Mouse (Mus musculus): ENCODE results near the gene Sirt1. TPM values are rescaled to one million over a fixed set of nuclear protein-coding genes. Genes with fewer than 3 reads are reported as not detected.

Gene Sirt1
- polyA plus RNA-seq (2012; rRNA removed), result 0.26 and 0.38 TPM in 2 replicates

DNA sequence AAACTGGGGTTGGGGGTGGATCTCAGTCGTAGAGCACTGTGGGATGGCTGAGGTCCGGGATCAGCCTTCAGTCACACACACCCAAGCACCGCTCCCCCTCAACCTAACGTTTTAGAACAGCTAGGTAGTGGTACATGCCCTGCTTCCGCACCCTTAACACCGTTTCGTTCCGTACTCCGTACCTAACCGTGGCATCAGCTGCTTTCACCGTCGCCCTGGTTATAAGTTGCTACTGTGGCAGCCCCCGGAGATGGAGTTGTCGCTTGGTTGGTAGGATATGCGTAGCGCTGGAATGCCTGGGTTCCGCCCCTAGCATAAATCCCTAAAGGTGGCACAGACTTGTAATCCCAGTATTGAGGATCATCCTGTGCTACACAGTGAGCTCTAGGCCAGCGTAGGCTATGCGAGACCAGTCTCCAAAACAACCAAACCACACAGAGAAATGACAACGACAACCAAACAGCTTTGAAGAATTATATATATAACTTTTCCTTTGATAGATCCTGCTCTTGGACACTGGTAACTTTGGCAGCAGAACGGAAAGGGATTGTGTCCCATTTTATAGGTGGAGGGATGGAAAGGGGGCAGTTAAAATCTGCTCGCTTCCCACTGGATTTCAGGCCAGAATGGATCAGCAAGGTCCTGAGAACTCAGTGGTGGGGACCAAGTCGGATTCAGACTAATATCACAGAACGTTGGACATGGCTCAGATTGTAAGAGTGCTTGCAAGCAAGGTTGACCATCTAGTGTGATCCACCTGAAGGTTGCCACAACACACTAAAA is at the start of gene Sirt1:
Gene Sirt1 (minus strand): TSS at position 207 of the 783 bp plus-strand sequence.

GRCm38 (mm10) chr10:63429785-63430305 is 48.3 kb upstream of the Sirt1 start, which contains the start of gene Ctnna3:
Gene Ctnna3, plus strand, starts transcription at chr10:63430098.

DNA sequence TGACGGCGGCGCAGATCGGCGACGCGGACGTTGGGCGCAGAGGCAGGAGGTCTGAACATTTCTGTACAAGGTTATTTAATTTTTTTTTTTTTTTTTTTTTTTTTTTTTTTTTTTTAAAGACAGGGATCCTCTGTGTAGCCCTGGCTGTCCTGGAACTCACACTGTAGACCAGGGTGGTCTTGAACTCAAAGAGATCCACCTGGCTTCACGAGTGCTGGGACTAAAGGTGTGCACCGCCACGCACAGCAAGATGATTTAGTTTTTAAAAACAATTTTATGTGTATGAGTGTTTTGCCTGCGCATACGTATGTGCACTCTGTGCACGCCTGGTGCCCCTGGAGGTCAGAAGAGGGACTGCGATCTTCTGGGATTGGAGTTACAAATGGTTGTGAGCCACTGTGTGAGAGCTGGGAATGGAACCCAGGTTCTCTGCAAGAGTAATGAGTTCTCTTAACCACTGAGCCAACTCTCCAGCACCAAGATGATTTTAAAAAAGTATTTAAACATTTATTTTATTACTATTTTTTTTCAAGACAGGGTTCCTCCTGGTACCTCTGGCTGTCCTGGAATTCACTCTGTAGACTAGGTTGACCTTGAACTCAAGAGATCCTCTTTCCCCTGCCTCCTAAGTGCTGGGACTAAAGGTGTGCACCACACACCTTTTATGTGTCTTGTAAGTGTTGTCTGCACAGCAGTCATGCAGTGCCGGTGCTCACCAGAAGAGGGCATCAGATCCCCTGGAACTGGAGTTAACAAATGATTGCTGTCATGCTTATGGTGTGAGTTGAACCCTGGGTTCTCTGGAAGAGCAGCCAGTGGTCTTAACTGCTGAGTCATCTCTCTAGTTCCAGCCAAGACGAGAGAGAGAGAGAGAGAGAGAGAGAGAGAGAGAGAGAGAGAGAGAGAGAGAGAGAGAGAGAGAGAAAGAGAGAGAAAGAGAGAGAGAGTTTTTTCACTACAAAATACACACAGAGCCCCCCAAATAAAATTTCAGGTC is 40.5 kb upstream of the Sirt1 start, which contains the start of gene Gm7075:
Gene Gm7075 (minus strand): TSS at position 51 of the 997 bp plus-strand sequence.

GRCm38 (mm10) chr10:63382372-63383279 is 1.1 kb upstream of the Sirt1 start, which contains the start of gene Dnajc12:
Gene Dnajc12, plus strand, starts transcription at chr10:63382443.

Other genes with a start within 250 kb of the Sirt1 start
- 0.26 and 0.55 TPM in 2 replicates for gene Mypn, start 177.8 kb downstream of the Sirt1 start, polyA plus RNA-seq (2012; rRNA removed)
- 2.4 and 3.6 TPM in 2 replicates for gene Herc4, start 137.9 kb downstream of the Sirt1 start, polyA plus RNA-seq (2012; rRNA removed)
- gene Dnajc12, start 739 bp upstream of the Sirt1 start, polyA plus RNA-seq (2012; rRNA removed), result 0.29 and 0.44 TPM in 2 replicates
- gene Gm7075, start 40.1 kb upstream of the Sirt1 start, polyA plus RNA-seq (2012; rRNA removed), result not detected in 2 replicates
- not detected in 2 replicates for gene Ctnna3, start 48.4 kb upstream of the Sirt1 start, polyA plus RNA-seq (2012; rRNA removed)

All from stomach, adult 2 months (tissue).